Mouse (Mus musculus) brain, adult 2 months (tissue): ENCODE measurements around the gene Zfp787.
"Not testable (repeated sequence)": the region's sequence is repeated elsewhere in the genome, so short reads cannot be mapped to it uniquely, and the experiment has no call there.

Source experiments
- DNase-seq: peaks from one replicate; pipeline ENCODE4 v3.0.0; 2011; ENCODE audit warnings: low read depth, low spot score

The Zfp787 gene

DNA sequence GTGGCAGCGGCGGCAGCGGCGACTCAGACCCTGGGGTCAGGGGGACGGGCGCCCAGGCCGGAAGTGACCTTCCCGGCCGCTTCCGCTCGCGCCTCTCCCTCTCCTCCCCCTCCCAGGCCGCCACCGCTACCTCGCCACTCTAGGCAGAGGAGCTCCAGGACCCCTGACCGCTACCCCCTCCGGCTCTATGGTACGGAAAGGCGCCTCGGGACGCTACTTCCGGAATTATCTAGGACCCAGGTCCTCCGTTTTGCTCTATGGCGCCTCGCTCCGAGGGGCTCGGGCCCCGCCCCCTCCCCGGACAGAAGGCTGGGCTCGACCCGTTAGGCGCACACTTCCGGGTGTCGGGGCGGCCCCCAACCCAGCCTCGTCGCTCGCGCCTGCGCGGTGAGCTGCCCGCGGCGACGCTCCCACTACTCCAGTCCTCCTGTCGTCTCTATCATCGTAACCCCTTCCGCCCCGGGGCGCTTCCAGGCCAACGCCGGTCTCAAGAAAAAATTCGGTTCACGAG, at the start of gene Zfp787:
Zfp787 (minus strand) TSS at position 97 of the 511 bp plus-strand sequence.
- DNase-seq, result peak; percentile 98

DNA sequence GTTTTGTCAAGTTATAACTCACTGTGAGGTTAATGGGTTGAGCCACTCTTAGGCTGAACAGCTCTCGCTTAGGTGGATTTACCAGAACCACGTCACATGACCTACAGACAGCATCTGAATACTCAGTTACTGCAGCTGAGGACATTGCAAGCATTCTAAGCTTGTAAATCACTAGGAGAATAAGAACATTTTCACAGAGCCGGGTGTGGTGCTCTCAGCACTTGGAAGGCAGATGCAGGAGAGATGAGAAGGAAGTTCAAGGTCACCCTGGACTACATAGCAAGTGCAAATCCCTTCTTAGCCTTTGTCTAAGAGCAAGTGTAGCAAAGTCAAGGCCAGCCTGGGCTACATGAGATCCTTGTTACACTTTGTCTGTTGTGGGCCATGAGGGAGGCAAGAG, 48.4 kb upstream of the Zfp787 start:
- DNase-seq, result no peak

DNA sequence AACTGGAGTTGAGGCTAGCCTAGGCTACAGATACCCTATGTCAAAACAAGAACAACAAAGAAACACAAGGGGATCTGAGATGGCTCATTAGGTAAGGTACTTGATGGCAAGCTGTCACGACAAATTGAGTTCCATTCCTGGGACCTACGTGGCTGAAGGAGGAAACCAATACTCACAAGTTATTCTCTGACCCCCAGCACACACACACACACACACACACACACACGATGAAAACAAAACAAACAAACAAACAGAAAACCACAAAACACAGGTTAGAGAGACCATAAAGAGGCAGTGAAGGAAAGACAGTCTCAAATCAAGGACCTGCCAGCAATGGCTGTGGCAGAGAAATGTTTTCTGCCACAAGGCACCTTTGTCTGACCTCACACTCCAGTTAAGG, 41.0 kb upstream of the Zfp787 start, which contains the start of gene Galp:
Galp (plus strand) TSS at position 301 of the 400 bp plus-strand sequence.
- DNase-seq, result no peak

DNA sequence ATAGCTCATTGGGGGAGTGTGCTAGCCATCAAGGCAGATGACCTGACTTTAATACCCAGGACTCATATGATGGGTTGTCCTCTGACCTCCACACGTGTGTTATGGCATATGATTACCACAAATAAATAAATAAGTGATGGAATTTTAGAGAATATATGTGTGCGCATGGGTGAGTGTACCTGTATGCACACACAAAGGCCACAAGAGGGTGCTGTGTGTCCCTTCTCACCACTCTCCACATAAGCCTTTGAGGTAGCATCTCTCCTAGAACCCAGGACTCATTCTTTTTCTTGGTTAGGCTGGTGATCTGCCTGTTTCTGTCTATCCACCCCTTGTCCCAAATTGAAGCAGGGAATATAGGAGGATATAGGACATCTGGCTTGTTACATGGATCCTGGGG, 40.0 kb upstream of the Zfp787 start:
- DNase-seq, result no peak

- peak; percentile 69 for DNase-seq
Measured at GRCm38 (mm10) chr7:6194129-6194528, 38.3 kb upstream of the Zfp787 start.

DNA sequence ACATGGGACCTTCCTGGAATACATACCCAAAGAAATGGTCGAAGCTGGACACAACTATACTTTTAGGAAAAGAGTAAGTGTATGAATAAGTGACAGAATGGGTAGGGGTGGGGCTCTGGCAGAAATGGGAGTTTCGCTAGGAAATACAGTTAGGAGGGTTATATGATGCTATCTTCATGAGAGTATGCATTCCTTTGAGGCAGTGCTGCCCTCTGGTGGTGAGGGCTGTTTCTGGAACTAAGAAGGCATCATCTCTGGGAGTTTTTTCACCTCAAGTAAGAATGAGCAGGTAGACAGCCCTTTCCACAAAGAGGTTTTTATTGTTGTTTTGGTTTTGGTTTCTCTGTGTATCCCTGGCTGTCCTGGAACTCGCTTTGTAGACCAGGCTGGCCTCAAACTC, 35.6 kb upstream of the Zfp787 start:
- peak; percentile 90 for DNase-seq

DNA sequence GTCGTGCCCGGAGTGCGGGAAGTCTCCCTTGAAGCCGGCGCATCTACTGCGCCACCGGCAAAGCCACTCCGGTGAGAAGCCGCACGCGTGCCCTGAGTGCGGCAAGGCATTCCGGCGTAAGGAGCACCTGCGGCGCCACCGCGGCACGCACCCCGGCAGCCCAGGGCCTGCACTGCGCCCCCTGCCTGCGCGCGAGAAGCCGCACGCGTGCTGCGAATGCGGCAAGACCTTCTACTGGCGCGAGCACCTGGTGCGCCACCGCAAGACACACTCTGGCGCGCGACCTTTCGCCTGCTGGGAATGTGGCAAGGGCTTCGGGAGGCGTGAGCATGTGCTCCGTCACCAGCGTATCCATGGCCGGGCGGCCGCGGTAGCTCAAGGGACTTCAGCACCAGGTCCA, 33.7 kb upstream of the Zfp787 start:
- peak; percentile 40 for DNase-seq

DNA sequence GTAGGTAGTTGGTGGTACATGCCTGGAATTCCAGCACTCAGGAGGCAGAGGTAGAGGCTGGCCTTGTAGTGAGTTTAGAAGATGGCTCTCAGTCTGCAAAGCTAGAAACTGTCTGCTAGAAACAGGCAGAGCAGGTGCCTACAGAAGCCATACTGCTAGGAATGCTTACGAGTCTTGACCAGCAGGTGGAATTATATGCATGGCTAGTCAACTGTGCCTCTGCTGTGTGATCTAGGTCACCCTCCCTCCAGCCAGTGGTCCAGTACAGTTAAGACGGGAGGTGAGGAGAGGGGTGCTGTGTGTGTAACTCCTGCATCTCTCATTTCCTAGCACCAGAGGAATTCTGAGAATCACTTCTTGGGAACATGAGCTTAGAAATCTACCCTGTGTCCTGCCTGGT, 31.0 kb upstream of the Zfp787 start:
- DNase-seq, result peak; percentile 30

DNA sequence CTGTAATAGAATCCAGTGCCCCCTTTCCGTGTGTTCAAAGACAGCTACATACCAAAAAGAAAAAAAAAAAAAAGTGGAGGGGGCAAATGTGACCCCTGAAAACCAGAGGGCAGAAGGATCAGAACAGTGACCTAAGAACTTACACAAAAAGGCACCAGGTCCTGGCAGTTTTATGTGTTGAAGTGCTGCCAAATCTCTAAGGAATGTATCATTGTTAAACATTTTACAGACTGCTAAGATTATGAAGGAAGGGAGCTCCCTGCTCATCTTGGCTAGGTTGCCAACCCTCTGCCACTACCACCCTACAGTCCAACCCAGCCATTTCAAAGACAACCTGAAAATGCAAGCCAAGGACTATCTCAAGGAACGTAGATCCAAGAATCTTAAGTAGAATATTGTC, 30.4 kb upstream of the Zfp787 start:
- DNase-seq, result no peak

DNA sequence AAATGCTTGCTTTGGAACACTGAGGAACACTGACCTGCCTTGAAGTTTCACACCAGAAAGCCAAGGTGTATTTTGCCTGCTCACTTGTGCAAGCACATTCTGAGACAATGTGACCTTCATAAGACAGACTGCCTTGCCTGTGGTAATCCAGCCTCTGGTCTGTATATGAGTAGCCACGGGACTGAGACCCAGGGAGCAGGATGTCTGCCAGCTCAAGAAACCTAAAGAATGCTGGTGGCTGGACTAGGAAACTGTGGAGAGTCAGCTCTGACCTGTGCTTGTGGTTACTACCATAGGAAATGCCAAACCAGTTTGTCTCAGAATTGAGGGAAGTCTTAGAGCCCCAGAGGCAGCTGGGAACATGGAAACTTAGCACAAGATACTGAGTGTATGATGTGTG, 29.6 kb upstream of the Zfp787 start:
- DNase-seq, result no peak

GRCm38 (mm10) chr7:6184521-6184920, 28.7 kb upstream of the Zfp787 start:
- peak; percentile 58 for DNase-seq

DNA sequence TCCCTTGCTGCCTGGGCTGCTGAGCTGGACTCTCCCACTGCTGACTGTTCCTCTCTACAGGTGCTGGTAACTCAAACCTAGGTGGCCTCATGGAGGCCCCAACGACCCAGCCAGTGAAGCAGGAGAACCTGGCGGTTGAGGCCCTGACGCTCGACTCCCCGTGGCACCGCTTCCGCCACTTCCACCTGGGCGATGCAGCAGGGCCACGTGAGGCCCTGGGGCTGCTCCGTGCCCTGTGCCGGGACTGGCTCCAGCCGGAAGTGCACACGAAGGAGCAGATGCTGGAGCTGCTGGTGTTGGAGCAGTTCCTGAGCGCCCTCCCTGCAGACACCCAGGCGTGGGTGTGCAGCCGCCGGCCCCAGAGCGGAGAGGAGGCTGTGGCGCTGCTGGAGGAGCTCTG, 28.0 kb upstream of the Zfp787 start:
- peak; percentile 92 for DNase-seq

DNA sequence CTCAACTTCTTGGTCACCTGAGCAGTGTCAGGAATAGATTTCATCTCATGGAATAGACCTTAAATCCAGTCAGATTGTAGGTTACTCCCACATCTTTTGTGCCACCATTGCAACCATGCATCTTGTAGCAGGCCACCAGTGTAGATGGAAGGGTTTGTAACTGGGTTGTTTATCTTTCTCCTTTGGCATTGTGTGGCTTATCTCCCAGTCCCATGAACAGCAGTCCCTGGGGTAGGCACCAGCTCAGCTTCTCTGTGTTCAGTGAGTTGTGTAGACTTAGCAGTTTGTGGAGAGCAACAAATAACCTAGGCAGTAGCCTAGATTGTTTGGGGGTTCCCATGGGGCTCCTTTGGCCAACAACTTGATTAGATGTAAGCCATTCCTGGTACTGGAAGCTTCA, 27.1 kb upstream of the Zfp787 start:
- DNase-seq, result no peak

GRCm38 (mm10) chr7:6179013-6179412, 23.2 kb upstream of the Zfp787 start:
- DNase-seq, result peak; percentile 88

GRCm38 (mm10) chr7:6174365-6174987, 18.7 kb upstream of the Zfp787 start:
- DNase-seq, result not testable (repeated sequence)

- no peak for DNase-seq
Measured at GRCm38 (mm10) chr7:6173872-6174271, 18.1 kb upstream of the Zfp787 start.

GRCm38 (mm10) chr7:6172674-6173244, 17.0 kb upstream of the Zfp787 start:
- DNase-seq, result no peak

- DNase-seq, result peak; percentile 100
Measured at GRCm38 (mm10) chr7:6172006-6172649, 16.3 kb upstream of the Zfp787 start, which contains the start of gene Zfp444. TSS of gene Zfp444 (plus strand) at chr7:6172226.

- DNase-seq, result peak; percentile 86
Measured at GRCm38 (mm10) chr7:6171444-6172005, 15.7 kb upstream of the Zfp787 start.

- peak; percentile 62 for DNase-seq
Measured at GRCm38 (mm10) chr7:6170871-6171270, 15.1 kb upstream of the Zfp787 start.

DNA sequence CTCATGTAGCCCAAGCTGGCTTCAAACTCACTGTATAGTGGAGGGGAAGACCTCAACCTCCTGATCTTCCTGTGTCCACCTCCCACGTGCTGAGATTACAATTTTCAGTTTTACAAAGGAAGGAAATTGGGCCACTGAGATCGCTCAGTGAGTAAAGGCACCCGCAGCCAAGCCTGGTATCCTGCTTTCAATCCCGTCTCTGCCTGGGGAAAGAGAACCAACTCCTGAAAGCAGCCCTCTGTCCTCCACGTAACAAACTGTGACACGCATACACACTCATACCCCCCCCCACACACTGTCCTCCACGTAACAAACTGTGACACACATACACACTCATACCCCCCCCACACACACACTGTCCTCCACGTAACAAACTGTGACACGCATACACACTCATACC, 14.6 kb upstream of the Zfp787 start:
- DNase-seq, result no peak

DNA sequence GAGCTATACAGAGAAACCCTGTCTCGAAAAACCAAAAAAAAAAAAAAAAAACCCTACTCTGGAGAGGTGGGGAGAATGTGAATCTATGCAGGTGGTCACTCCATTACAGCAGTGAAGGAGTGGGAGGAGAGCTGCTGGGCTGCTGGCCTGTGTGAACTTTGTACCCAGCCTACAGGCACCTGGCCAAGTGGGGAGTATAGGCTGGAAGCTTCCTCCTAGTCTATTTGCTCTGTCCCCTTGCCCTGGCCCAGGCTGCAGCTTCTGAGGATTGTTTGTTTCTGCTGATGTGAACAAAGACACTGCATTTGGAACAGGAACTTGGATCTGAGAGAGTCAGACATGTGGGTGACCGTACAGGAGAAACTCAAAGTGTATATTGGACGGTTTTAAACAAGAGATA, 13.6 kb upstream of the Zfp787 start:
- DNase-seq, result no peak
